Mouse (Mus musculus): ENCODE measurements around the gene Adamts7. TPM values are rescaled to one million over a fixed set of nuclear protein-coding genes. Genes with fewer than 3 reads are reported as not detected.

Gene Adamts7
- polyA plus RNA-seq, 1 experiment: 19.9 TPM

DNA sequence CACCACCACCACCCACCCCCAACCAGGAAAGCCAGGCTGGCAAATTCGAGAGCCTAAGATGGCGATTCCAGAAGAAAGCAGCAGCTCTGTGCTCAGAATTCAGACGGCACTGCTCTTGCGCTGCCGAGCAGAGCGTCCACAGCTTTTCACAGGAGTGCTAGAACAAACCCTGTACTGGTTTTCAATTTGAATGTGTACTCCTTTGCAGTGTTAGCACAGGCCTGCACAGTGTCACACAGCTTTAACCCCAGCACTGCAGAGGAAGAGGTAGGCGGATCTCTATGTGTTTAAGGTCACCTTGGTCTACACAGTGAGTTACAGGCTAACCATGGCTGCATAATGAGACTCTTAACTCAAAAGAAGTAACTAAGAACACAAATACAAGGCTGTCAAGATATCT lies 85.5 kb downstream of the Adamts7 start:
- Histone ChIP-seq H3K4me3 (no peak overlapping the region), H3K36me3 (ENCODE audit: control insufficient read depth, insufficient read depth) (no peaks in the 10 kb centered on the region), H3ac (ENCODE audit: control insufficient read depth, insufficient read length) (no peak overlapping the region), H3K4me2 (ENCODE audit: low read depth) (no peak overlapping the region), H3K79me2 (ENCODE audit: control insufficient read depth, insufficient read depth) (no peaks in the 10 kb centered on the region), H3K27me3 (ENCODE audit: control insufficient read depth, insufficient read depth, insufficient read length) (no peaks in the 10 kb centered on the region)
- TF ChIP-seq MAX (IDR thresholded peaks at IDR 0.05; ENCODE audit: low read depth): no peak
- TF ChIP-seq USF1 (IDR thresholded peaks at IDR 0.05; ENCODE audit: low read depth): no peak
- TF ChIP-seq REST (IDR thresholded peaks at IDR 0.05; ENCODE audit: insufficient read depth, insufficient read length): no peak
- TF ChIP-seq POLR2AphosphoS2 (IDR thresholded peaks at IDR 0.05; ENCODE audit: insufficient read length, low read depth): no peak
- no peak for TF ChIP-seq TCF3 (IDR thresholded peaks at IDR 0.05; ENCODE audit: insufficient read length, low read depth)
- TF ChIP-seq POLR2A (IDR thresholded peaks at IDR 0.05; ENCODE audit: insufficient read length, low read depth): no peak
- no peak for TF ChIP-seq E2F4 (IDR thresholded peaks at IDR 0.05; ENCODE audit: insufficient read depth)
- TF ChIP-seq MYOG (IDR thresholded peaks at IDR 0.05; ENCODE audit: control insufficient read depth in 1 of 3, insufficient read depth in 1 of 3, insufficient read length in 2 of 3, low read depth in 2 of 3): no peak
- no peak for TF ChIP-seq MYOD1 (IDR thresholded peaks at IDR 0.05; ENCODE audit: control insufficient read depth in 1 of 3, insufficient read length in 2 of 3, low read depth in 2 of 3)
- TF ChIP-seq CEBPB (IDR thresholded peaks at IDR 0.05; ENCODE audit: insufficient read depth, poor library complexity, severe bottlenecking): no peak

GRCm38 (mm10) chr9:90249036-90249435 lies 86.2 kb downstream of the Adamts7 start:
- Histone ChIP-seq H3K27me3 (ENCODE audit: control insufficient read depth, insufficient read depth, insufficient read length) (no peaks in the 10 kb centered on the region), H3K36me3 (ENCODE audit: control insufficient read depth, insufficient read depth) (no peaks in the 10 kb centered on the region), H3ac (ENCODE audit: control insufficient read depth, insufficient read length) (no peak overlapping the region), H3K4me3 (no peak overlapping the region), H3K4me2 (ENCODE audit: low read depth) (no peak overlapping the region), H3K79me2 (ENCODE audit: control insufficient read depth, insufficient read depth) (no peaks in the 10 kb centered on the region)
- no peak for TF ChIP-seq POLR2A (IDR thresholded peaks at IDR 0.05; ENCODE audit: insufficient read length, low read depth)
- no peak for TF ChIP-seq MYOG (IDR thresholded peaks at IDR 0.05; ENCODE audit: control insufficient read depth in 1 of 3, insufficient read depth in 1 of 3, insufficient read length in 2 of 3, low read depth in 2 of 3)
- TF ChIP-seq USF1 (IDR thresholded peaks at IDR 0.05; ENCODE audit: low read depth): no peak
- no peak for TF ChIP-seq MYOD1 (IDR thresholded peaks at IDR 0.05; ENCODE audit: control insufficient read depth in 1 of 3, insufficient read length in 2 of 3, low read depth in 2 of 3)
- no peak for TF ChIP-seq REST (IDR thresholded peaks at IDR 0.05; ENCODE audit: insufficient read depth, insufficient read length)
- no peak for TF ChIP-seq CEBPB (IDR thresholded peaks at IDR 0.05; ENCODE audit: insufficient read depth, poor library complexity, severe bottlenecking)
- TF ChIP-seq E2F4 (IDR thresholded peaks at IDR 0.05; ENCODE audit: insufficient read depth): no peak
- TF ChIP-seq POLR2AphosphoS2 (IDR thresholded peaks at IDR 0.05; ENCODE audit: insufficient read length, low read depth): no peak
- TF ChIP-seq TCF3 (IDR thresholded peaks at IDR 0.05; ENCODE audit: insufficient read length, low read depth): no peak
- TF ChIP-seq SRF (IDR thresholded peaks at IDR 0.05; ENCODE audit: control insufficient read depth, insufficient read length, low read depth): no peak
- no peak for TF ChIP-seq TCF12 (IDR thresholded peaks at IDR 0.05; ENCODE audit: insufficient read depth, poor library complexity, severe bottlenecking)
- no peak for TF ChIP-seq MAX (IDR thresholded peaks at IDR 0.05; ENCODE audit: low read depth)

- Histone ChIP-seq H3K79me2 (ENCODE audit: control insufficient read depth, insufficient read depth) (no peaks in the 10 kb centered on the region), H3K4me3 (no peak overlapping the region), H3K4me2 (ENCODE audit: low read depth) (no peak overlapping the region), H3K27me3 (ENCODE audit: control insufficient read depth, insufficient read depth, insufficient read length) (no peaks in the 10 kb centered on the region), H3ac (ENCODE audit: control insufficient read depth, insufficient read length) (no peak overlapping the region), H3K36me3 (ENCODE audit: control insufficient read depth, insufficient read depth) (no peaks in the 10 kb centered on the region)
- TF ChIP-seq E2F4 (IDR thresholded peaks at IDR 0.05; ENCODE audit: insufficient read depth) (no peak), MYOG (IDR thresholded peaks at IDR 0.05; ENCODE audit: control insufficient read depth in 1 of 3, insufficient read depth in 1 of 3, insufficient read length in 2 of 3, low read depth in 2 of 3) (no peak), TCF12 (IDR thresholded peaks at IDR 0.05; ENCODE audit: insufficient read depth, poor library complexity, severe bottlenecking) (no peak), POLR2AphosphoS2 (IDR thresholded peaks at IDR 0.05; ENCODE audit: insufficient read length, low read depth) (no peak), SRF (IDR thresholded peaks at IDR 0.05; ENCODE audit: control insufficient read depth, insufficient read length, low read depth) (no peak), MAX (IDR thresholded peaks at IDR 0.05; ENCODE audit: low read depth) (no peak), TCF3 (IDR thresholded peaks at IDR 0.05; ENCODE audit: insufficient read length, low read depth) (no peak), POLR2A (IDR thresholded peaks at IDR 0.05; ENCODE audit: insufficient read length, low read depth) (no peak)
Observed at GRCm38 (mm10) chr9:90250141-90250775, 87.4 kb downstream of the Adamts7 start.

- H3K36me3 ChIP-seq (ENCODE audit: control insufficient read depth, insufficient read depth): no peaks in the 10 kb centered on the region
- no peak overlapping the region for H3ac ChIP-seq (ENCODE audit: control insufficient read depth, insufficient read length)
- no peaks in the 10 kb centered on the region for H3K27me3 ChIP-seq (ENCODE audit: control insufficient read depth, insufficient read depth, insufficient read length)
- H3K4me2 ChIP-seq (ENCODE audit: low read depth): no peak overlapping the region
- TF ChIP-seq REST (IDR thresholded peaks at IDR 0.05; ENCODE audit: insufficient read depth, insufficient read length) (no peak), E2F4 (IDR thresholded peaks at IDR 0.05; ENCODE audit: insufficient read depth) (no peak), TCF12 (IDR thresholded peaks at IDR 0.05; ENCODE audit: insufficient read depth, poor library complexity, severe bottlenecking) (no peak), MYOD1 (IDR thresholded peaks at IDR 0.05; ENCODE audit: control insufficient read depth in 1 of 3, insufficient read length in 2 of 3, low read depth in 2 of 3) (no peak), MAX (IDR thresholded peaks at IDR 0.05; ENCODE audit: low read depth) (no peak), USF1 (IDR thresholded peaks at IDR 0.05; ENCODE audit: low read depth) (no peak), POLR2A (IDR thresholded peaks at IDR 0.05; ENCODE audit: insufficient read length, low read depth) (no peak), TCF3 (IDR thresholded peaks at IDR 0.05; ENCODE audit: insufficient read length, low read depth) (no peak), SRF (IDR thresholded peaks at IDR 0.05; ENCODE audit: control insufficient read depth, insufficient read length, low read depth) (no peak), CEBPB (IDR thresholded peaks at IDR 0.05; ENCODE audit: insufficient read depth, poor library complexity, severe bottlenecking) (no peak), POLR2AphosphoS2 (IDR thresholded peaks at IDR 0.05; ENCODE audit: insufficient read length, low read depth) (no peak), MYOG (IDR thresholded peaks at IDR 0.05; ENCODE audit: control insufficient read depth in 1 of 3, insufficient read depth in 1 of 3, insufficient read length in 2 of 3, low read depth in 2 of 3) (no peak)
- no peaks in the 10 kb centered on the region for H3K79me2 ChIP-seq (ENCODE audit: control insufficient read depth, insufficient read depth)
- H3K4me3 ChIP-seq: no peak overlapping the region
Observed at GRCm38 (mm10) chr9:90250964-90251750, 88.3 kb downstream of the Adamts7 start.

Measured in myocyte (in vitro differentiated cells).